Mouse (Mus musculus): Measurements from ENCODE around the gene Dnajc4. TPM values are rescaled to one million over a fixed set of nuclear protein-coding genes. Genes with fewer than 3 reads are reported as not detected.
A peak's percentile ranks its signal among the peaks of the same experiment; 100 is the strongest.

Gene Dnajc4
- polyA plus RNA-seq, 1 experiment from 2014 or later = 22.9 TPM

DNA sequence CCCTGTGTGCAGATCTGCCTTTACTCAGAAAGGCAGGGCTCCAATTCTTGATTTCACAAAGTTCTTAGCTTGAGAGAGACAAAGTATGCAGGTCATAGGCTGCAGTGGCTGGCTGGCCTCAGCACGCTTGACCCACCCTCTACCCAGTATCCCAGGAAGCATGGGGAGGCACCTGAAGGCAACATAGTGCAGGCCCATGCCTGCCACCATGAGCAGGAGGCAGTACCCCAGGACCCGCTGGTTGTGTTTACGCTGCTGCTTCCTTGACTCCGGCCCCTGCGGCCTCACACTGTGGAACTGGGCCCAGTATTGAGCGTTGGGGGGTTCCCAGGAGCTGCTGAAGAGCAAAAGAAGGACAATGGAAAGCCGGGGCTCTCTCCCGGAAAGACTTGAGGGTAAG lies 3.1 kb downstream of the Dnajc4 start:
- peaks cover 24% of the 10 kb centered on the region; the same call in 1 of the 2 replicates for H3K4me1 ChIP-seq (ENCODE audit: control insufficient read depth, insufficient read depth, low read length)
- no peak overlapping the region for H3K9ac ChIP-seq (ENCODE audit: low read depth, low read length)
- no peaks in the 10 kb centered on the region for H3K27me3 ChIP-seq (ENCODE audit: control insufficient read depth, insufficient read depth, low read depth, low read length)
- peaks cover 4% of the 10 kb centered on the region for H3K36me3 ChIP-seq (ENCODE audit: control insufficient read depth, insufficient read depth, low read length)
- H3K9me3 ChIP-seq (replicated peaks; ENCODE audit: control insufficient read depth, low read length, poor library complexity, severe bottlenecking) = no peaks in the 10 kb centered on the region
- 85% methylated on average over 8 of the region's 8 CpGs for WGBS
- H3K27ac ChIP-seq (ENCODE audit: low read length) = no peak overlapping the region
- H3K4me2 ChIP-seq (ENCODE audit: low read length) = no peak overlapping the region
- ATAC-seq = no peak
- H3K4me3 ChIP-seq (ENCODE audit: low read depth, low read length) = no peak overlapping the region

DNA sequence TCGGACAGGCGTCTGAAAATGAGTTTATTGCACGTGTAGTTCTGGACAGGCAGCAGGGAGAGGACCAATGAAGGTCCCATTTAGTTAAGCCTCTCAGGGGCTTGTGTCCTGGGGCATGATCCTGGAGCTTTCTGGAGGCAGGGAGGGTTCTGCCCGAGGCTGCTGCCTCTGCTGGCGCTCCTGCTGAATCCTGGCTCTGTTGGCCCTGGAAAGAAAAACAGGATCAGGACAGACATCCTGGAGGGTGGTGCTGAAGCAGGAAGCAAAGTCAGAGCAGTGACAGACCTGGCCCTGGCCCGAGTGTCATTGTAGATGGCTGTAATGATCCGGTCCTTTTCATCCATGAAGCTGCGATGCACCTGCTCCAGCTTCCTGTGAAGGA lies 4.5 kb downstream of the Dnajc4 start:
- 4% methylated on average over 8 of the region's 8 CpGs for WGBS
- peak overlapping the region; percentile 82 for H3K27ac ChIP-seq (ENCODE audit: low read length)
- peaks cover 20% of the 10 kb centered on the region; the same call in 1 of the 2 replicates for H3K4me1 ChIP-seq (ENCODE audit: control insufficient read depth, insufficient read depth, low read length)
- H3K9ac ChIP-seq (ENCODE audit: low read depth, low read length) = peak overlapping the region; percentile 96
- ATAC-seq = no peak
- H3K4me3 ChIP-seq (ENCODE audit: low read depth, low read length) = peak overlapping the region; percentile 81
- H3K36me3 ChIP-seq (ENCODE audit: control insufficient read depth, insufficient read depth, low read length) = peaks cover 4% of the 10 kb centered on the region
- H3K9me3 ChIP-seq (replicated peaks; ENCODE audit: control insufficient read depth, low read length, poor library complexity, severe bottlenecking) = no peaks in the 10 kb centered on the region
- no peaks in the 10 kb centered on the region for H3K27me3 ChIP-seq (ENCODE audit: control insufficient read depth, insufficient read depth, low read depth, low read length)
- peak overlapping the region; percentile 93 for H3K4me2 ChIP-seq (ENCODE audit: low read length)

DNA sequence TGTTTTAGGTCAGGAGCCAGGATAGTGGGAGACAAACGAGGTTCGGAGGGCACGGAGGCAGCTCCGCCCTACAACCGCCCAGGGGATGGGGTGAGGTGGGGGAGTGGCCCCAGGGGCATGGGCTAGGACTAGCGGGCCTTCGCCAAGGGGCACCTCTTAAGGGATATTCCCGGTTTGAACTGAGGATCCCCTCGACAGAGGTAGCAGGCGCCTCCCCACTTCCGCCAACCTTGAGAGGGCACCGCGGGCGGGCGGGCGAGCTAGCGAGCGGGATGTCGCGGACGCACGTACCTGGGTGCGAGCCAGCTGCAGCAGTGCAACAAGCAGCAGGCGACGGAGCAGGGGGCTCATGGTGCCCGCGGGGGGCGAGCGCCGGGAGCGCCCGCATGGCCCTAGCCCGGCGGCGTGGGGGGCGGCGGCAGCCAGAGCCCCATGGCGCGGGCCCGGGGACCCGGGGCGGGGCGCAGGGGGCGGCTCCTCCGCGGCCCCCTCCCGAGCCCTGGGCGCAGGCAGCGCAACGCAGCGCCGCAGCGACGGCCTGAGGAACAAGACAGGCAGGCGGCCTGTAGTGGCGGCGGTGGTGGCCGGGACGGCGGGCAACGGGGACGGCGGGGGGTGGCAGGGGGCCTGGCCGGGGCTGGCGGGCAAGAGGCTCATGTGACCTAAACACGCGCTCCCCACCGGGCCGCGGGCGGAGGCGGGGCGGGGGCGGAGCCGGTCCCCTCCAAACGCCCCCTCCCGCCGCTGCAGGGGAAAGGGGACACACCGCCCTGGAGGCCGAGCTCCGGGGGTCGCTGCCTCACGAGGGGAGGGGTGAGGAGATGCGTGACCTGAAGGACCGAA lies 5.1 kb downstream of the Dnajc4 start, which contains the start of gene Vegfb:
Gene Vegfb, minus strand, starts transcription at position 591 of the 843 bp plus-strand sequence.
- peaks cover 5% of the 10 kb centered on the region for H3K36me3 ChIP-seq (ENCODE audit: control insufficient read depth, insufficient read depth, low read length)
- peak within 1 kb of the TSS; percentile 96 for H3K9ac ChIP-seq (ENCODE audit: low read depth, low read length)
- under 1% methylated on average over 61 of the region's 85 CpGs for WGBS
- ATAC-seq = peak; percentile 52
- H3K4me1 ChIP-seq (ENCODE audit: control insufficient read depth, insufficient read depth, low read length) = peaks cover 18% of the 10 kb centered on the region; the same call in 1 of the 2 replicates
- no peaks in the 10 kb centered on the region for H3K27me3 ChIP-seq (ENCODE audit: control insufficient read depth, insufficient read depth, low read depth, low read length)
- H3K9me3 ChIP-seq (replicated peaks; ENCODE audit: control insufficient read depth, low read length, poor library complexity, severe bottlenecking) = no peaks in the 10 kb centered on the region
- peak within 1 kb of the TSS; percentile 82 for H3K27ac ChIP-seq (ENCODE audit: low read length)
- peak within 1 kb of the TSS; percentile 81 for H3K4me3 ChIP-seq (ENCODE audit: low read depth, low read length)
- H3K4me2 ChIP-seq (ENCODE audit: low read length) = peak within 1 kb of the TSS; percentile 93

DNA sequence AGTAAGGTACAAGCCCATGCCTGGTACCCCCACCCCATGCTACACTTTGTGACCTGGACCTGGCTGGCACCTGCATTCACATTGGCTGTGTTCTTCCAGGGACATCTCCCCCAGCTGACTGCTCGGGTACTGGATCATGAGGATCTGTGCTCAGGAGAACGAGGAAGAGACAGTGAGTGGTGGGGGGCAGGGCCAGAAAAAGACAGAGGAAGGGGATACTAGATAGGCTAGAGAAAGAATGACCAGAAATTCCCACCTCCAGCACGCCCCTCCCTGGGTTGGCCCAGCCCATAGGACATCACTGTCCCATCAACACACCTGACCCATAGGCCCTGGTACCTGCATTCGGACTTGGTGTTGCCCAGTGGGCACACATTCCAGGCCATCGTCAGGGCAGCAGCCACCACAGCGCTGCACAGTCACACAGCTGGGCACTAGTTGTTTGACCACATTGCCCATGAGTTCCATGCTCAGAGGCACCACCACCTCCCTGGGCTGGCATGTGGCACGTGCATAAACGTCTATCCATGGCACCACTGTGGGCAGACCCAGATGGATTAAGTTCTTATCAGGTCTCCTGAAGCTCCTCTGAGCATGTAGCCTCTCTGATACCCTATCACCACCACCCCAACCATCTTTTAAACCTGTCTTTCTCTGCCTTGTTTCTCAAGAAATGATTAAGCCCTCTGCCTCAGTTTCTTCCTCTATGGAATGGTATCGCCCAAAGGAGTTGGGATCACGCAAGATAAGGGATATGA lies 6.2 kb downstream of the Dnajc4 start:
- no peaks in the 10 kb centered on the region for H3K9me3 ChIP-seq (replicated peaks; ENCODE audit: control insufficient read depth, low read length, poor library complexity, severe bottlenecking)
- WGBS = 84% methylated on average over 10 of the region's 10 CpGs
- peak overlapping the region; percentile 96; the same call in 1 of the 2 replicates for H3K9ac ChIP-seq (ENCODE audit: low read depth, low read length)
- H3K4me1 ChIP-seq (ENCODE audit: control insufficient read depth, insufficient read depth, low read length) = peaks cover 15% of the 10 kb centered on the region
- ATAC-seq = peak; percentile 3; the same call in 1 of the 2 replicates
- no peaks in the 10 kb centered on the region for H3K27me3 ChIP-seq (ENCODE audit: control insufficient read depth, insufficient read depth, low read depth, low read length)
- H3K36me3 ChIP-seq (ENCODE audit: control insufficient read depth, insufficient read depth, low read length) = peaks cover 5% of the 10 kb centered on the region
- no peak overlapping the region for H3K27ac ChIP-seq (ENCODE audit: low read length)
- peak overlapping the region; percentile 81; the same call in 1 of the 2 replicates for H3K4me3 ChIP-seq (ENCODE audit: low read depth, low read length)
- H3K4me2 ChIP-seq (ENCODE audit: low read length) = peak overlapping the region; percentile 93

DNA sequence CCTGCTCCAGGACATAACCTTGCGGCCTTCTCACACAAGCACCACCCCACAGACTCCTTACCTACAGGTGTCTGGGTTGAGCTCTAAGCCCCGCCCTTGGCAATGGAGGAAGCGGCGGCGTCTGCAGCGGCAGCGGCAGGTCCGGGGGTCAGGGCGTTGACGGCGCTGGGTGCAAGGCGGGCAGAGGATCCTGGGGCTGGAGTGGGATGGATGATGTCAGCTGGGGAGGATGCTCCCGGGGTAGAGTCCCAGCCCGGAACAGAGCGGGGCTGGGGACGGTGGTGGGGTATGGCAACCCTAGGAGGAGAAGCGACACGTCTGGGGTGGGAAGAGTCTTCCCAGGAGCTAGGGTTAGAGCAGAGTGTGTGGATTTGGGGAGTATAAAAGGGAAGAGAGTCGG lies 7.1 kb downstream of the Dnajc4 start:
- no peak overlapping the region for H3K9ac ChIP-seq (ENCODE audit: low read depth, low read length)
- no peak for ATAC-seq

DNA sequence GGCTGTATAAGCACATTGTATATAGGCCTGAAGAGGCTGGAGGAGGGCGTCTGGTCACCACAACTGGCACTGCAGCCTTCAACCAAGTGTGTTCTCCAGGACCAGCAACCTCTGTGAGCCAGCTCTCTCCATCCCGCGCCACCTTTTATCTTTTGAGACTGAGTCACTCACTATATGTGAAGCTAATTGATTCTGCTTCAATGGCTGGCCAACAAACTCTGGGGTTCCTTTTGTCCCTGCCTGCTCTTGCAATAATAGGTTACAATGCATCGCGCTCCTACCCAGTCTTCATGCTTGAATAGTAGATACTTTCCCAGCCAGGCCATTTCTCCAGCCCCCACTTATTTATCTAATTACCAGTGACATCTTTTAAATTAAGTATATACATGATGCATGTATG lies 8.8 kb downstream of the Dnajc4 start:
- WGBS = 62% methylated on average over 5 of the region's 5 CpGs
- Histone ChIP-seq H3K9ac (ENCODE audit: low read depth, low read length) (no peak overlapping the region), H3K36me3 (ENCODE audit: control insufficient read depth, insufficient read depth, low read length) (peaks cover 5% of the 10 kb centered on the region), H3K9me3 (replicated peaks; ENCODE audit: control insufficient read depth, low read length, poor library complexity, severe bottlenecking) (no peaks in the 10 kb centered on the region), H3K4me1 (ENCODE audit: control insufficient read depth, insufficient read depth, low read length) (peaks cover 28% of the 10 kb centered on the region), H3K27ac (ENCODE audit: low read length) (no peak overlapping the region), H3K4me2 (ENCODE audit: low read length) (no peak overlapping the region), H3K27me3 (ENCODE audit: control insufficient read depth, insufficient read depth, low read depth, low read length) (no peaks in the 10 kb centered on the region), H3K4me3 (ENCODE audit: low read depth, low read length) (no peak overlapping the region)
- no peak for ATAC-seq

More for the DNA sequence above, 7.1 kb downstream of the Dnajc4 start:
- Histone ChIP-seq H3K27ac (ENCODE audit: low read length) (no peak overlapping the region), H3K4me1 (ENCODE audit: control insufficient read depth, insufficient read depth, low read length) (peaks cover 19% of the 10 kb centered on the region), H3K4me3 (ENCODE audit: low read depth, low read length) (no peak overlapping the region), H3K9me3 (replicated peaks; ENCODE audit: control insufficient read depth, low read length, poor library complexity, severe bottlenecking) (no peaks in the 10 kb centered on the region), H3K4me2 (ENCODE audit: low read length) (no peak overlapping the region), H3K36me3 (ENCODE audit: control insufficient read depth, insufficient read depth, low read length) (peaks cover 5% of the 10 kb centered on the region), H3K27me3 (ENCODE audit: control insufficient read depth, insufficient read depth, low read depth, low read length) (no peaks in the 10 kb centered on the region)
- 88% methylated on average over 19 of the region's 19 CpGs for WGBS

DNA sequence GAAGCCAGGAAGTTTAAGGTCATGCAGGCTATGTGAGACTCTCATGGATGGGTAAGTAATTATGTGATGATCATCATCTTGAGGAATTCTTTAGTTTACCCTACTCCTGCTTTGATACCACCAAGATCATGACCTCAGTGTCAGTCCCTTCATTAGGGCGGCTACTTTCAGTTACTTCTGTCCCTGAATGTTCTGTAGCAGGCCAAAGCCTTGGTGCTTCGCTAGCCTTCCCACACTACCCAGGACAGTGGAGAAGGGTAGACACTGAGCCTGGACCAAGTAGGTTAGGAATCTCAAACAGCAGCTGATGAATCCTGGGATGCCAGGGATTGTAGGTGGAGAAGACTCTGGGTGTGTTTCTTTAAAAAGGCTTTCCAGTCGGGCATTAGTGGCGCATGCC lies 10.9 kb downstream of the Dnajc4 start:
- Histone ChIP-seq H3K27me3 (ENCODE audit: control insufficient read depth, insufficient read depth, low read depth, low read length) (no peaks in the 10 kb centered on the region), H3K4me1 (ENCODE audit: control insufficient read depth, insufficient read depth, low read length) (peaks cover 35% of the 10 kb centered on the region), H3K36me3 (ENCODE audit: control insufficient read depth, insufficient read depth, low read length) (peaks cover 11% of the 10 kb centered on the region), H3K27ac (ENCODE audit: low read length) (no peak overlapping the region), H3K4me3 (ENCODE audit: low read depth, low read length) (no peak overlapping the region), H3K9me3 (replicated peaks; ENCODE audit: control insufficient read depth, low read length, poor library complexity, severe bottlenecking) (no peaks in the 10 kb centered on the region), H3K4me2 (ENCODE audit: low read length) (no peak overlapping the region), H3K9ac (ENCODE audit: low read depth, low read length) (no peak overlapping the region)
- WGBS = 92% methylated on average over 4 of the region's 4 CpGs
- ATAC-seq = no peak

DNA sequence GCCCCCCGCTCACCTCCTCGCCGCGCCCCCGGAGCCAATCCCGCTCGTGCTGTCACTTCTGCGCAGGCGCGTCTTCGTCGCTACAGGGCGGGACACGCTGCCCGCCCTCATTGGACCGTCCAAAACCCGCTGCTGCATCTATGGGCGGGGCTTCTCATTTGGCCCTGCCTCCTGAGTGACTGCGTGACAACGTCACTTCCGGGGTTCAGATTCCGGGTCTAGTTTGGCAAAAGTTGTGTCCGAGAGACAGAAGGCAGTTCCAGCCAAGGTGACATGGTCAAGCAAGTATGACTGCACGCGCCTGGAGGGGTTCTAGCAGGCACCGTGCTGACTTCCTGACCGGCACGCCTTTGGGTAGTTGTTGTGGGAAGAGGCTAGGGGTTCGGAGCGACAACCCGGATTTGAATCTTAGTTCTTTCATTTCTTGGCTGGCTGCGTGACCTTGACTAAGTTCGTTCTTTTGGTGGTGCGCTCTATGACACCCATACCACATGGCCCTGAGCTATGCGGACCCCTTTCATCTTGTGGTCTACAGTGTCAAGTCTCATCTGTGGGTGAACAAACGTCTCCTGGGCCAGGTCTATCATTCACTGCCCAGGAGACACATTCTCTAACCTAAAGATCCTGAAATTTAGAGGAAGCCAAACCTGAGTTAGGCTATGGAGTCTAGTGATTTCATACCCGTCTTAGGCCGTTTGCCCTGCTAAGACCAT lies 11.8 kb downstream of the Dnajc4 start, which contains the start of gene Fkbp2:
Gene Fkbp2, minus strand, starts transcription at position 121 of the 713 bp plus-strand sequence.
- peak; percentile 89 for ATAC-seq
- Histone ChIP-seq H3K36me3 (ENCODE audit: control insufficient read depth, insufficient read depth, low read length) (peaks cover 11% of the 10 kb centered on the region), H3K9me3 (replicated peaks; ENCODE audit: control insufficient read depth, low read length, poor library complexity, severe bottlenecking) (no peaks in the 10 kb centered on the region), H3K4me3 (ENCODE audit: low read depth, low read length) (peak within 1 kb of the TSS; percentile 75), H3K9ac (ENCODE audit: low read depth, low read length) (peak within 1 kb of the TSS; percentile 84), H3K27ac (ENCODE audit: low read length) (peak within 1 kb of the TSS; percentile 97), H3K4me2 (ENCODE audit: low read length) (peak within 1 kb of the TSS; percentile 90), H3K27me3 (ENCODE audit: control insufficient read depth, insufficient read depth, low read depth, low read length) (no peaks in the 10 kb centered on the region), H3K4me1 (ENCODE audit: control insufficient read depth, insufficient read depth, low read length) (peaks cover 36% of the 10 kb centered on the region)
- WGBS = 2% methylated on average over 38 of the region's 38 CpGs

Data from midbrain, embryonic 16.5 days (tissue).